8 mouse cellular contexts compared by ENCODE assay signal in genomic region chr9:121947784-121948183, GRCm38 (mm10). TPM values are rescaled to one million over a fixed set of nuclear protein-coding genes. Genes with fewer than 3 reads are reported as not detected.
DNase-seq lines count a peak whose midpoint lies in the region; ATAC-seq and TF ChIP-seq lines count a peak whose summit lies in the region.

No protein-coding gene starts in this region.

- ATAC-seq in forebrain, embryonic 14.5 days: no peak; the same call in 1 of the 2 replicates
- ATAC-seq in forebrain, embryonic 13.5 days: no peak

- H3K27ac ChIP-seq in forebrain, embryonic 14.5 days (ENCODE audit: low read depth, low read length): no peak overlapping the region
- H3K27ac ChIP-seq in forebrain, embryonic 13.5 days: no peak overlapping the region
- no peak overlapping the region for H3K27ac ChIP-seq in gastrocnemius, adult 2 months

- TF ChIP-seq POLR2A in brain, embryonic 14.5 days (IDR thresholded peaks at IDR 0.05; ENCODE audit: borderline replicate concordance, extremely low read depth, insufficient read depth, insufficient read length, poor library complexity, severe bottlenecking): no peak

- H3K4me1 ChIP-seq in forebrain, embryonic 14.5 days (ENCODE audit: control insufficient read depth, insufficient read depth, low read length): peaks cover 8% of the 10 kb centered on the region; the same call in 1 of the 2 replicates
- H3K4me1 ChIP-seq in forebrain, embryonic 13.5 days: peaks cover 15% of the 10 kb centered on the region

- no peaks in the 10 kb centered on the region for H3K36me3 ChIP-seq in forebrain, embryonic 14.5 days (ENCODE audit: control insufficient read depth, insufficient read depth, low read length)
- H3K36me3 ChIP-seq in forebrain, embryonic 13.5 days (ENCODE audit: poor library complexity, severe bottlenecking): no peaks in the 10 kb centered on the region

- peak; percentile 70 for TF ChIP-seq CTCF in brain, embryonic 14.5 days (IDR thresholded peaks at IDR 0.05; ENCODE audit: borderline replicate concordance, extremely low read depth, insufficient read depth, insufficient read length)
- peak; percentile 72 for TF ChIP-seq CTCF in gastrocnemius, adult 2 months (IDR thresholded peaks at IDR 0.05)

- no peaks in the 10 kb centered on the region for H3K27me3 ChIP-seq in forebrain, embryonic 14.5 days (replicated peaks; ENCODE audit: control insufficient read depth, insufficient read depth, low read length)
- no peaks in the 10 kb centered on the region for H3K27me3 ChIP-seq in forebrain, embryonic 13.5 days

- peak; percentile 79 for DNase-seq in forebrain, embryonic 14.5 days (ENCODE audit: low spot score)
- DNase-seq in 3T3-L1 (ENCODE audit: low read depth, low spot score): peak; percentile 78
- peak; percentile 81 for DNase-seq in brain, embryonic 14.5 days (ENCODE audit: low read depth)
- DNase-seq in gastrocnemius, adult 2 months: peak; percentile 72
- peak; percentile 76 to 86 for DNase-seq in layer of hippocampus, postnatal 14 days (ENCODE audit: low spot score in 2 of 2)
- DNase-seq in mesoderm, embryonic 11.5 days (ENCODE audit: low read depth, low spot score): peak; percentile 32
- DNase-seq in urinary bladder, postnatal 25 days (ENCODE audit: low spot score): peak; percentile 53

- intact Hi-C loops in gastrocnemius, adult 2 months (cut with DNase I): loop anchor here (1.0 kb wide), 1 partner anchor 38 kb away; no protein-coding TSS in a partner anchor

- no peak overlapping the region for H3K9ac ChIP-seq in forebrain, embryonic 14.5 days (ENCODE audit: low read length)
- H3K9ac ChIP-seq in forebrain, embryonic 13.5 days: no peak overlapping the region

- H3K4me3 ChIP-seq in forebrain, embryonic 14.5 days (ENCODE audit: low read depth, low read length): no peak overlapping the region
- H3K4me3 ChIP-seq in forebrain, embryonic 13.5 days: no peak overlapping the region
- H3K4me3 ChIP-seq in gastrocnemius, adult 2 months: no peak overlapping the region

- H3K4me2 ChIP-seq in forebrain, embryonic 14.5 days (ENCODE audit: low read length): no peak overlapping the region
- H3K4me2 ChIP-seq in forebrain, embryonic 13.5 days: no peak overlapping the region

- 11% methylated on average over 4 of the region's 4 CpGs for WGBS in forebrain, embryonic 14.5 days
- 7% methylated on average over 4 of the region's 4 CpGs for WGBS in forebrain, embryonic 13.5 days

- no peaks in the 10 kb centered on the region for H3K9me3 ChIP-seq in forebrain, embryonic 14.5 days (replicated peaks; ENCODE audit: control insufficient read depth, low read length)
- H3K9me3 ChIP-seq in forebrain, embryonic 13.5 days (replicated peaks): no peaks in the 10 kb centered on the region

RNA-seq across cellular contexts. Expression of gene Fam198a, which starts 3.0 kb away (rescaled TPM):
- polyA plus RNA-seq in forebrain, embryonic 14.5 days (2014; fragmentation: Nextera tagmentation; extraction: Ambion mirVana): 0.89 and 1.3 TPM in 2 replicates
- 1.0 and 1.2 TPM in 2 replicates for polyA plus RNA-seq in forebrain, embryonic 13.5 days (2015; fragmentation: Nextera tagmentation; extraction: Ambion mirVana)
- polyA plus RNA-seq in brain, embryonic 14.5 days (2012; rRNA removed): 1.0 and 1.6 TPM in 2 replicates
- 1 to 10 TPM in 1 of 2 experiments, under 1 TPM in 1; 0.97 to 1.6 TPM for total RNA-seq in gastrocnemius, adult 2 months (2021)
- 1 to 10 TPM; 3.5 to 4.7 TPM for total RNA-seq in layer of hippocampus, postnatal 14 days (2021)

RNA-seq across cellular contexts. Expression of gene Cyp8b1, which starts 31.7 kb away (rescaled TPM):
- polyA plus RNA-seq in forebrain, embryonic 14.5 days (2014; fragmentation: Nextera tagmentation; extraction: Ambion mirVana): not detected in 2 replicates
- not detected in 2 replicates for polyA plus RNA-seq in forebrain, embryonic 13.5 days (2015; fragmentation: Nextera tagmentation; extraction: Ambion mirVana)
- polyA plus RNA-seq in brain, embryonic 14.5 days (2012; rRNA removed): not detected in 2 replicates
- total RNA-seq in gastrocnemius, adult 2 months (2021): not detected
- not detected for total RNA-seq in layer of hippocampus, postnatal 14 days (2021)

RNA-seq across cellular contexts. Expression of gene Pomgnt2, which starts 49.1 kb away (rescaled TPM):
- polyA plus RNA-seq in forebrain, embryonic 14.5 days (2014; fragmentation: Nextera tagmentation; extraction: Ambion mirVana): 16.1 and 22.0 TPM in 2 replicates
- 16.7 and 17.3 TPM in 2 replicates for polyA plus RNA-seq in forebrain, embryonic 13.5 days (2015; fragmentation: Nextera tagmentation; extraction: Ambion mirVana)
- 30.2 and 31.9 TPM in 2 replicates for polyA plus RNA-seq in brain, embryonic 14.5 days (2012; rRNA removed)
- 10 to 100 TPM; 14.9 to 16.7 TPM for total RNA-seq in gastrocnemius, adult 2 months (2021)
- total RNA-seq in layer of hippocampus, postnatal 14 days (2021): 10 to 100 TPM; 39.0 to 39.2 TPM

RNA-seq across cellular contexts. Expression of gene Ackr2, which starts 49.6 kb away (rescaled TPM):
- 2.0 and 2.1 TPM in 2 replicates for polyA plus RNA-seq in forebrain, embryonic 14.5 days (2014; fragmentation: Nextera tagmentation; extraction: Ambion mirVana)
- 1.1 and 1.7 TPM in 2 replicates for polyA plus RNA-seq in forebrain, embryonic 13.5 days (2015; fragmentation: Nextera tagmentation; extraction: Ambion mirVana)
- polyA plus RNA-seq in brain, embryonic 14.5 days (2012; rRNA removed): 2.1 TPM in 2 replicates
- total RNA-seq in gastrocnemius, adult 2 months (2021): 1 to 10 TPM; 1.2 to 3.6 TPM
- 1 to 10 TPM; 2.6 to 4.2 TPM for total RNA-seq in layer of hippocampus, postnatal 14 days (2021)
